Mouse (Mus musculus) embryonic facial prominence, embryonic 12.5 days (tissue): ENCODE data around the gene Add2. TPM values are rescaled to one million over a fixed set of nuclear protein-coding genes. Genes with fewer than 3 reads are reported as not detected.
"Not testable (repeated sequence)": the region's sequence is repeated elsewhere in the genome, so short reads cannot be mapped to it uniquely, and the experiment has no call there.

ENCODE experiments used
- ATAC-seq: fragments of 200-750 bp; cut with Nextera tagmentation; 2 replicates; pipeline ENCODE4 v1.8.0; 2017; ENCODE audit not compliant: insufficient number of reproducible peaks, insufficient read depth, low FRiP score, low TSS enrichment
- H3K27ac ChIP-seq: fragments of 300-500 bp; sonication (generic); 2 replicates; pipeline ENCODE4 v1.5.1; 2016; ENCODE audit warnings: mild to moderate bottlenecking
- H3K27me3 ChIP-seq: fragments of 300-500 bp; sonication (generic); 2 replicates; pipeline ENCODE4 v1.6.1; 2016; ENCODE audit warnings: mild to moderate bottlenecking, moderate library complexity
- H3K36me3 ChIP-seq: fragments of 300-500 bp; sonication (generic); 2 replicates; pipeline ENCODE4 v1.6.1; 2016; ENCODE audit warnings: mild to moderate bottlenecking
- H3K4me1 ChIP-seq: fragments of 300-500 bp; sonication (generic); 2 replicates; pipeline ENCODE4 v1.6.1; 2016
- H3K4me2 ChIP-seq: fragments of 300-500 bp; sonication (generic); replicated peaks from 2 replicates; pipeline ENCODE4 v1.6.1; 2016; ENCODE audit warnings: mild to moderate bottlenecking, moderate library complexity
- H3K4me3 ChIP-seq: fragments of 300-500 bp; sonication (generic); 2 replicates; pipeline ENCODE4 v1.5.1; 2016; ENCODE audit warnings: mild to moderate bottlenecking
- H3K9ac ChIP-seq: fragments of 300-500 bp; sonication (generic); 2 replicates; pipeline ENCODE4 v1.6.1; 2016; ENCODE audit warnings: mild to moderate bottlenecking, moderate library complexity
- H3K9me3 ChIP-seq: fragments of 300-500 bp; sonication (generic); 2 replicates; pipeline ENCODE4 v1.6.1; 2016; ENCODE audit warnings: mild to moderate bottlenecking, moderate library complexity
- WGBS: fragments of 180-500 bp; shearing (Covaris S2); methylation state at CpG from one replicate; pipeline ENCODE4 v1.1.7; 2016; 5-methylcytosine and 5-hydroxymethylcytosine counted together
- polyA plus RNA-seq: library from polyadenylated mRNA; unstranded; fragments of >200 nt; fragmentation: Nextera tagmentation; extraction: Ambion mirVana; gene quantifications from 2 replicates; pipeline ENCODE4 v1.2.1, GENCODE M21; 2016

Gene Add2
- 20.0 and 22.2 TPM in 2 replicates for polyA plus RNA-seq

GRCm38 (mm10) chr6:86028601-86029322 is at the start of gene Add2:
TSS of gene Add2 (plus strand) at chr6:86028681.
- H3K36me3 ChIP-seq, result no peaks in the 10 kb centered on the region
- ATAC-seq, result 0 out of 2 replicates have a peak, but pooled peaks have one; percentile 35
- H3K4me2 ChIP-seq, result peak within 1 kb of the TSS; percentile 92
- H3K4me3 ChIP-seq, result peak within 1 kb of the TSS; percentile 61
- H3K27ac ChIP-seq, result 0 out of 2 replicates have a peak within 1 kb of the TSS, but pooled peaks have one; percentile 19
- 0 out of 2 replicates have a peak, but pooled peaks cover 5% of the 10 kb centered on the region for H3K4me1 ChIP-seq
- under 1% methylated on average over 56 of the region's 56 CpGs for WGBS
- no peaks in the 10 kb centered on the region for H3K9me3 ChIP-seq
- H3K27me3 ChIP-seq, result peaks cover 17% of the 10 kb centered on the region
- H3K9ac ChIP-seq, result peak within 1 kb of the TSS; percentile 72

- H3K4me3 ChIP-seq, H3K4me2 ChIP-seq, H3K27me3 ChIP-seq, H3K9ac ChIP-seq, H3K36me3 ChIP-seq, H3K4me1 ChIP-seq, ATAC-seq, H3K27ac ChIP-seq, H3K9me3 ChIP-seq: not testable (repeated sequence)
- 70% methylated on average over 4 of the region's 4 CpGs for WGBS
Measured at GRCm38 (mm10) chr6:85978736-85979135, 49.7 kb upstream of the Add2 start.

DNA sequence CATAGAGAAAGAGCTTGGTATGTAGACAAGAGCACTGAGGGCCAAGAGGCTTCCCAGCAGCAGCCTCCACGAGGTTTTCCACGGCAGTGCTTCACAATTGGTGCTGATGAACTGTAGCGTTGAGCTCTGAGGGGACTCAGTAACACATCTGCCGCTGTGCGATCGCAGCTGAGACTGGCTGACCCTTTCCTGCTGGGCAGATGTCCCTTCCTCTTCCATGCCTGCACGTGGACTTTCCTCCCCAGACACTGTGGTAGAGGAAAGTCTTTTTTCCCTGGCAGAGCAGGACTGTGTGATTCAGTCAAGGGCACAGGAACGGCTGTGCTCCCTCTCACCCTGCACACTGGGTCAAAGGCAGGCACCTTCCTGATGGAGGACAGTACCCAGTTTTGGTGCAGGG is 44.1 kb upstream of the Add2 start:
- Histone ChIP-seq H3K4me1 (no peaks in the 10 kb centered on the region), H3K9me3 (no peaks in the 10 kb centered on the region), H3K4me2 (no peak overlapping the region), H3K27ac (no peak overlapping the region), H3K4me3 (no peak overlapping the region), H3K36me3 (no peaks in the 10 kb centered on the region), H3K9ac (no peak overlapping the region), H3K27me3 (no peaks in the 10 kb centered on the region)
- 76% methylated on average over 8 of the region's 8 CpGs for WGBS
- ATAC-seq, result no peak

DNA sequence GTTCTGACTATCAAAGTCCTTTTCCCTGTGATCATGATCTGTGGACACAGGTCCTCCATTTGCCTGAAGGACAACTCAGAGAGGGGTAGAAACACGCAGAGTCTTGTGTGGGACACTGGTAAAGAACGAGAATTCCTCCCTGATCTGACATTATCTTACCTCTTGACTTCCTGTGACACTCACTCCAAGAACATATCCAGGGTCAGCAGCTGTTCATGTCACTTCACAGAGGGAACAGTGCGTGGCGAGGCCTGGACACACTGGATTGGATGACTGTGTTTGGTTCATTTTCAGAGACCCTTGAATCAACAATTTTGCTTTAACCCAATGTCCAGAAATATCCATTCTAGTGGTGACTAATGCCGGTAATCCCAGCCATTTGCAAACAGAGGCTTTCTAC is 38.9 kb upstream of the Add2 start:
- ATAC-seq, H3K27me3 ChIP-seq, H3K4me3 ChIP-seq, H3K4me2 ChIP-seq, H3K27ac ChIP-seq, H3K9me3 ChIP-seq, H3K36me3 ChIP-seq, H3K9ac ChIP-seq, H3K4me1 ChIP-seq: not testable (repeated sequence)
- 85% methylated on average over 5 of the region's 5 CpGs for WGBS

DNA sequence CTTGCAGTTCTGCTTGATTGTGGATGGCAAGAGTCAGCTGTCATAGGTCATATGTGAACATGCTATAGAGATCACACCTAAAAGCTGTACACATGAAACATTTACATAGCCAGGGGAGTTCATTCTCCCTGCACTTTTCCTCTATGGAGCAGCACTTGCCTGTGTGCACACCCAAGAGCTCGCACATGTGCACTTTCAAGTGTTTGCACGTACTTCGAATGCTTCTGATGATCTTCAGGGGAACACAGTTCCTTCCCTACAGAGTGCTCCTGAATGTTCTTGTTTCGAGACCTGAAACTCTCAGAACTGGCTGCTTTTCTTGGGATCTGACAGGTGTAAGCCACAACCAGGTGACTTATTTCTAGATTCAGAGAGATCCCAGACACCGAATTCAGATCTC is 37.7 kb upstream of the Add2 start:
- ATAC-seq, H3K36me3 ChIP-seq, H3K9ac ChIP-seq, H3K27me3 ChIP-seq, H3K9me3 ChIP-seq, H3K4me3 ChIP-seq, H3K4me1 ChIP-seq, H3K4me2 ChIP-seq, H3K27ac ChIP-seq: not testable (repeated sequence)
- WGBS, result 94% methylated on average over 5 of the region's 5 CpGs

- Histone ChIP-seq H3K4me1 (no peaks in the 10 kb centered on the region), H3K4me2 (no peak overlapping the region), H3K27me3 (no peaks in the 10 kb centered on the region), H3K4me3 (no peak overlapping the region), H3K27ac (no peak overlapping the region), H3K9me3 (no peaks in the 10 kb centered on the region), H3K36me3 (no peaks in the 10 kb centered on the region), H3K9ac (no peak overlapping the region)
- WGBS, result 74% methylated on average over 18 of the region's 18 CpGs
- ATAC-seq, result no peak
Measured at GRCm38 (mm10) chr6:86003405-86003925, 25.0 kb upstream of the Add2 start.

- Histone ChIP-seq H3K9me3 (no peaks in the 10 kb centered on the region), H3K4me2 (peak overlapping the region; percentile 39), H3K36me3 (no peaks in the 10 kb centered on the region), H3K4me1 (no peaks in the 10 kb centered on the region), H3K27ac (no peak overlapping the region), H3K4me3 (no peak overlapping the region), H3K27me3 (no peaks in the 10 kb centered on the region), H3K9ac (no peak overlapping the region)
- ATAC-seq, result no peak
- WGBS, result 14% methylated on average over 18 of the region's 18 CpGs
Measured at GRCm38 (mm10) chr6:86004271-86005148, 24.0 kb upstream of the Add2 start.

- WGBS, result 35% methylated on average over 4 of the region's 4 CpGs
- no peak for ATAC-seq
- no peaks in the 10 kb centered on the region for H3K36me3 ChIP-seq
- H3K27ac ChIP-seq, result no peak overlapping the region
- H3K4me1 ChIP-seq, result no peaks in the 10 kb centered on the region
- H3K27me3 ChIP-seq, result no peaks in the 10 kb centered on the region
- H3K4me2 ChIP-seq, result no peak overlapping the region
- H3K9ac ChIP-seq, result no peak overlapping the region
- no peak overlapping the region for H3K4me3 ChIP-seq
- no peaks in the 10 kb centered on the region for H3K9me3 ChIP-seq
Measured at GRCm38 (mm10) chr6:86009980-86010379, 18.5 kb upstream of the Add2 start.

GRCm38 (mm10) chr6:86014812-86015211 is 13.7 kb upstream of the Add2 start:
- H3K9ac ChIP-seq, H3K4me1 ChIP-seq, H3K27ac ChIP-seq, H3K9me3 ChIP-seq, H3K4me3 ChIP-seq, H3K27me3 ChIP-seq, ATAC-seq, H3K36me3 ChIP-seq, H3K4me2 ChIP-seq: not testable (repeated sequence)
- 66% methylated on average over 5 of the region's 5 CpGs for WGBS

- H3K4me1 ChIP-seq, result no peaks in the 10 kb centered on the region
- no peaks in the 10 kb centered on the region for H3K9me3 ChIP-seq
- H3K4me2 ChIP-seq, result no peak within 1 kb of the TSS
- no peak within 1 kb of the TSS for H3K27ac ChIP-seq
- H3K27me3 ChIP-seq, result no peaks in the 10 kb centered on the region
- WGBS, result 87% methylated on average over 9 of the region's 9 CpGs
- H3K36me3 ChIP-seq, result no peaks in the 10 kb centered on the region
- no peak within 1 kb of the TSS for H3K9ac ChIP-seq
- ATAC-seq, result no peak
- no peak within 1 kb of the TSS for H3K4me3 ChIP-seq
Measured at GRCm38 (mm10) chr6:86015871-86016270, 12.6 kb upstream of the Add2 start, which contains the start of gene Figla. TSS of gene Figla (plus strand) at chr6:86016171.

- 86% methylated on average over 23 of the region's 23 CpGs for WGBS
- H3K4me3 ChIP-seq, result no peak overlapping the region
- no peaks in the 10 kb centered on the region for H3K4me1 ChIP-seq
- no peaks in the 10 kb centered on the region for H3K27me3 ChIP-seq
- no peak overlapping the region for H3K9ac ChIP-seq
- no peak; the same call in 1 of the 2 replicates for ATAC-seq
- H3K4me2 ChIP-seq, result no peak overlapping the region
- H3K9me3 ChIP-seq, result no peaks in the 10 kb centered on the region
- H3K27ac ChIP-seq, result no peak overlapping the region
- H3K36me3 ChIP-seq, result no peaks in the 10 kb centered on the region
Measured at GRCm38 (mm10) chr6:86016793-86017350, 11.6 kb upstream of the Add2 start.
